Comparison of ENCODE assay signal across 7 mouse cellular contexts in the genomic region with DNA sequence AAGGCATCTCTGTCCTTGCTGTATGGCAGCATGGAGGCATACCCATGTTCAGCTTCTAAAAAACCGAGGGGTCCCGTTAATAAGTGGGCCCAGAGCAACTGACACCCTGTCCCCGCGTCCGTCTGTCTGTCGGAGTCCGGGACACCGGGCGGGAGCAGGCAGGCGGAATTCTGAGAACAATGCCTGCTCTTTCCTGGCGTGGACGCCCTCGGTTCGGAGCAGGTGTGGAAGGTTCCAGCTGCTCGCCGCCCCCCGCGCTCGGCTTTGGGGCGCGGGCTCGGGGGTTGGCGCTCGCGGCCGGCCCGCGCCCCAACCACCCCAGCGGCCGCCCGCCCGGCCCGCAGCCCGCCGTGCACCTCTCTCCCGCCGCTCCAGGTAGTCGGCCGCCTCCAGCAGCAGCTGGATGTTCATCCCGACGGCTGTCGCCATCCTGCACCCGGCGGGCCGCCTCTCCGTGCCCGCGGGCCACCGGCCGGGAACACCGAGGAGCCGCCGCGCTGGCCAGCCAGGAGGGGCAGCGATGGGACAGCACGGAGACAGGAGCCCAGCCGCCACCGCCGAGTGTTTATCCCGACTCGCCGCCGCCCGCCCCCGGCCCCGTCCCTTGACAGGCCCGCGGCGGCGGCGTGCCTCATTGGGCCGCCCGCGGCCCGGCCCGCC. TPM values are rescaled to one million over a fixed set of nuclear protein-coding genes. Genes with fewer than 3 reads are reported as not detected.
A peak's percentile ranks its signal among the peaks of the same experiment; 100 is the strongest.
DNase-seq lines count a peak whose midpoint lies in the region; ATAC-seq and TF ChIP-seq lines count a peak whose summit lies in the region.

Gene Mxd1 (minus strand): TSS at position 582 of the 660 bp plus-strand sequence.

- H3K27me3 ChIP-seq in Patski, result no peaks in the 10 kb centered on the region
- H3K27me3 ChIP-seq in megakaryocyte, embryonic 14.5 days (replicated peaks), result no peaks in the 10 kb centered on the region

- H3K4me1 ChIP-seq in embryonic fibroblast, embryonic 13.5 days (ENCODE audit: control insufficient read depth, insufficient read depth, low read length), result no peaks in the 10 kb centered on the region
- peaks cover 65% of the 10 kb centered on the region for H3K4me1 ChIP-seq in megakaryocyte, embryonic 14.5 days

- peak within 1 kb of the TSS; percentile 68 for H3K4me3 ChIP-seq in embryonic fibroblast, embryonic 13.5 days (ENCODE audit: insufficient read depth, low read length)
- peak within 1 kb of the TSS; percentile 82 for H3K4me3 ChIP-seq in layer of hippocampus, adult 2 months
- H3K4me3 ChIP-seq in megakaryocyte, embryonic 14.5 days (replicated peaks), result peak within 1 kb of the TSS; percentile 99

- peaks cover 78% of the 10 kb centered on the region for H3K36me3 ChIP-seq in megakaryocyte, embryonic 14.5 days (replicated peaks; ENCODE audit: low read length)

- peak; percentile 62 for TF ChIP-seq POLR2A in embryonic fibroblast, embryonic 13.5 days (IDR thresholded peaks at IDR 0.05; ENCODE audit: low read depth, low read length)

- no peaks in the 10 kb centered on the region for H3K9me3 ChIP-seq in megakaryocyte, embryonic 14.5 days

- no peak within 1 kb of the TSS for H3K27ac ChIP-seq in embryonic fibroblast, embryonic 13.5 days (ENCODE audit: insufficient read depth, low read length)
- peak within 1 kb of the TSS; percentile 87 for H3K27ac ChIP-seq in layer of hippocampus, adult 2 months

- peak; percentile 5 for ATAC-seq in Patski

- peak; percentile 16 for DNase-seq in layer of hippocampus, adult 11-12 months (ENCODE audit: low spot score)
- no peak for DNase-seq in layer of hippocampus, adult 9-10 months (ENCODE audit: low spot score)
- DNase-seq in Patski (ENCODE audit: low read depth, low spot score), result no peak
- peak in 1 of 2 experiments; percentile 30 for DNase-seq in layer of hippocampus, adult 2 months (ENCODE audit: low spot score in 2 of 2)
- no peak for DNase-seq in T-cell, adult 2 months (ENCODE audit: low spot score)

- POLR2A ChIA-PET in Patski (lab: Charles Lee), result interaction anchor here (0.6 to 1.2 kb wide), 3 partner anchors 17 to 231 kb away, joined by 3 to 4 read pairs (median 3); no protein-coding TSS in a partner anchor

- no peak for TF ChIP-seq CTCF in Patski (IDR thresholded peaks at IDR 0.05)
- no peak for TF ChIP-seq CTCF in embryonic fibroblast, embryonic 13.5 days (IDR thresholded peaks at IDR 0.05; ENCODE audit: borderline replicate concordance, insufficient read depth, low read length)
- no peak for TF ChIP-seq CTCF in layer of hippocampus, adult 2 months (conservative IDR thresholded peaks at IDR 0.05)

- CTCF ChIA-PET in Patski (lab: Charles Lee), result interaction anchor here (1.6 kb wide), 1 partner anchor 123 kb away, joined by 9 read pairs; no protein-coding TSS in a partner anchor

- in situ Hi-C loops in Patski (cut with MboI; ENCODE audit: low pct_unique_long_range_greater_than_20kb), result loop anchor here (5.0 kb wide), 1 partner anchor 66 kb away; no protein-coding TSS in a partner anchor

RNA-seq across cellular contexts. Expression of gene Mxd1, which starts in this region (rescaled TPM):
- polyA plus RNA-seq in Patski (2021), result 4.8 TPM
- 5.4 and 5.8 TPM in 2 replicates for polyA plus RNA-seq in embryonic fibroblast, embryonic 13.5 days (2011; ENCODE audit: insufficient read length, low read depth, missing spikeins)
- total RNA-seq in layer of hippocampus, adult 2 months (2021), result 10 to 100 TPM; 17.9 to 20.7 TPM
- 45.0 and 47.5 TPM in 2 replicates for polyA plus RNA-seq in megakaryocyte, embryonic 14.5 days (2012; ENCODE audit: insufficient read depth, low replicate concordance)
